Mouse (Mus musculus): ENCODE measurements around the gene Slc25a17. TPM values are rescaled to one million over a fixed set of nuclear protein-coding genes. Genes with fewer than 3 reads are reported as not detected.
A peak's percentile ranks its signal among the peaks of the same experiment; 100 is the strongest.

Slc25a17 gene
- total RNA-seq (2014; rRNA removed): 56.1 and 67.8 TPM in 2 replicates
- polyA plus RNA-seq (2012; rRNA removed): 30.2 and 30.4 TPM in 2 replicates

GRCm38 (mm10) chr15:81360345-81361021, at the start of gene Slc25a17:
TSS of gene Slc25a17 (minus strand) at chr15:81360812.
- peak within 1 kb of the TSS; percentile 85 for H3K27ac ChIP-seq (replicated peaks; ENCODE audit: insufficient read depth, low read depth, low read length)
- peaks cover 23% of the 10 kb centered on the region for H3K79me2 ChIP-seq (ENCODE audit: control insufficient read depth, insufficient read depth, low read length)
- peak within 1 kb of the TSS; percentile 76 for H3K4me3 ChIP-seq (ENCODE audit: insufficient read depth, low read depth, low read length)
- WGBS: 1% methylated on average over 30 of the region's 30 CpGs
- peaks cover 39% of the 10 kb centered on the region for H3K4me1 ChIP-seq (ENCODE audit: control insufficient read depth, insufficient read depth, low read length)
- H3K9ac ChIP-seq (ENCODE audit: low read depth, low read length): peak within 1 kb of the TSS; percentile 80
- DNase-seq (ENCODE audit: extremely low read depth, low read depth, low spot score): peak; percentile 93
- H3K36me3 ChIP-seq (ENCODE audit: control insufficient read depth, insufficient read depth, low read length): peaks cover 12% of the 10 kb centered on the region
- TF ChIP-seq CTCF (IDR thresholded peaks at IDR 0.05; ENCODE audit: low read depth, low read length) (0 out of 2 replicates have a peak, but pooled peaks have one; percentile 2), POLR2A (IDR thresholded peaks at IDR 0.05; ENCODE audit: extremely low read depth, insufficient read depth, low read length) (peak; percentile 84)
- H3K27me3 ChIP-seq (ENCODE audit: control insufficient read depth, insufficient read depth, low read length): no peaks in the 10 kb centered on the region

- Histone ChIP-seq H3K79me2 (ENCODE audit: control insufficient read depth, insufficient read depth, low read length) (peaks cover 17% of the 10 kb centered on the region; the same call in 1 of the 2 replicates), H3K36me3 (ENCODE audit: control insufficient read depth, insufficient read depth, low read length) (no peaks in the 10 kb centered on the region), H3K27ac (replicated peaks; ENCODE audit: insufficient read depth, low read depth, low read length) (no peak within 1 kb of the TSS), H3K4me3 (ENCODE audit: insufficient read depth, low read depth, low read length) (no peak within 1 kb of the TSS), H3K4me1 (ENCODE audit: control insufficient read depth, insufficient read depth, low read length) (no peaks in the 10 kb centered on the region; the same call in 1 of the 2 replicates), H3K9ac (ENCODE audit: low read depth, low read length) (no peak within 1 kb of the TSS), H3K27me3 (ENCODE audit: control insufficient read depth, insufficient read depth, low read length) (no peaks in the 10 kb centered on the region)
- 93% methylated on average over 1 of the region's 1 CpGs for WGBS
- DNase-seq (ENCODE audit: extremely low read depth, low read depth, low spot score): no peak
- TF ChIP-seq POLR2A (IDR thresholded peaks at IDR 0.05; ENCODE audit: extremely low read depth, insufficient read depth, low read length) (no peak), CTCF (IDR thresholded peaks at IDR 0.05; ENCODE audit: low read depth, low read length) (no peak)
Observed at GRCm38 (mm10) chr15:81408199-81408598, 47.6 kb upstream of the Slc25a17 start, which contains the start of gene Dnajb7. TSS of gene Dnajb7 (minus strand) at chr15:81408299.

- 26% methylated on average over 3 of the region's 3 CpGs for WGBS
- H3K4me3 ChIP-seq (ENCODE audit: insufficient read depth, low read depth, low read length): no peak overlapping the region
- no peak for DNase-seq (ENCODE audit: extremely low read depth, low read depth, low spot score)
- H3K27ac ChIP-seq (replicated peaks; ENCODE audit: insufficient read depth, low read depth, low read length): no peak overlapping the region
- no peaks in the 10 kb centered on the region for H3K27me3 ChIP-seq (ENCODE audit: control insufficient read depth, insufficient read depth, low read length)
- H3K4me1 ChIP-seq (ENCODE audit: control insufficient read depth, insufficient read depth, low read length): peaks cover 2% of the 10 kb centered on the region; the same call in 1 of the 2 replicates
- TF ChIP-seq POLR2A (IDR thresholded peaks at IDR 0.05; ENCODE audit: extremely low read depth, insufficient read depth, low read length): no peak
- TF ChIP-seq CTCF (IDR thresholded peaks at IDR 0.05; ENCODE audit: low read depth, low read length): no peak
- peaks cover 15% of the 10 kb centered on the region; the same call in 1 of the 2 replicates for H3K79me2 ChIP-seq (ENCODE audit: control insufficient read depth, insufficient read depth, low read length)
- H3K36me3 ChIP-seq (ENCODE audit: control insufficient read depth, insufficient read depth, low read length): peaks cover 4% of the 10 kb centered on the region; the same call in 1 of the 2 replicates
- H3K9ac ChIP-seq (ENCODE audit: low read depth, low read length): no peak overlapping the region
Observed at GRCm38 (mm10) chr15:81405008-81405407, 44.4 kb upstream of the Slc25a17 start.

GRCm38 (mm10) chr15:81399638-81400315, 39.2 kb upstream of the Slc25a17 start, which contains the start of the genes St13 and Xpnpep3:
TSS of gene St13 (minus strand) at chr15:81400077.
TSS of gene Xpnpep3 (plus strand) at chr15:81400138.
- Histone ChIP-seq H3K4me1 (ENCODE audit: control insufficient read depth, insufficient read depth, low read length) (peaks cover 14% of the 10 kb centered on the region), H3K27ac (replicated peaks; ENCODE audit: insufficient read depth, low read depth, low read length) (peak within 1 kb of the TSS; percentile 98), H3K36me3 (ENCODE audit: control insufficient read depth, insufficient read depth, low read length) (peaks cover 4% of the 10 kb centered on the region; the same call in 1 of the 2 replicates), H3K27me3 (ENCODE audit: control insufficient read depth, insufficient read depth, low read length) (no peaks in the 10 kb centered on the region), H3K4me3 (ENCODE audit: insufficient read depth, low read depth, low read length) (peak within 1 kb of the TSS; percentile 99), H3K79me2 (ENCODE audit: control insufficient read depth, insufficient read depth, low read length) (peaks cover 20% of the 10 kb centered on the region; the same call in 1 of the 2 replicates), H3K9ac (ENCODE audit: low read depth, low read length) (peak within 1 kb of the TSS; percentile 98)
- WGBS: under 1% methylated on average over 50 of the region's 50 CpGs
- DNase-seq (ENCODE audit: extremely low read depth, low read depth, low spot score): peak; percentile 90
- TF ChIP-seq CTCF (IDR thresholded peaks at IDR 0.05; ENCODE audit: low read depth, low read length) (no peak), POLR2A (IDR thresholded peaks at IDR 0.05; ENCODE audit: extremely low read depth, insufficient read depth, low read length) (peak; percentile 66)

- no peaks in the 10 kb centered on the region for H3K27me3 ChIP-seq (ENCODE audit: control insufficient read depth, insufficient read depth, low read length)
- peak overlapping the region; percentile 99 for H3K4me3 ChIP-seq (ENCODE audit: insufficient read depth, low read depth, low read length)
- peaks cover 20% of the 10 kb centered on the region; the same call in 1 of the 2 replicates for H3K79me2 ChIP-seq (ENCODE audit: control insufficient read depth, insufficient read depth, low read length)
- H3K4me1 ChIP-seq (ENCODE audit: control insufficient read depth, insufficient read depth, low read length): peaks cover 14% of the 10 kb centered on the region
- WGBS: under 1% methylated on average over 21 of the region's 21 CpGs
- H3K9ac ChIP-seq (ENCODE audit: low read depth, low read length): peak overlapping the region; percentile 98
- no peak for TF ChIP-seq POLR2A (IDR thresholded peaks at IDR 0.05; ENCODE audit: extremely low read depth, insufficient read depth, low read length)
- TF ChIP-seq CTCF (IDR thresholded peaks at IDR 0.05; ENCODE audit: low read depth, low read length): no peak
- H3K27ac ChIP-seq (replicated peaks; ENCODE audit: insufficient read depth, low read depth, low read length): peak overlapping the region; percentile 93
- H3K36me3 ChIP-seq (ENCODE audit: control insufficient read depth, insufficient read depth, low read length): peaks cover 4% of the 10 kb centered on the region; the same call in 1 of the 2 replicates
- DNase-seq (ENCODE audit: extremely low read depth, low read depth, low spot score): no peak
Observed at GRCm38 (mm10) chr15:81399297-81399637, 38.7 kb upstream of the Slc25a17 start.
